Mouse (Mus musculus) MEL (cell line): ENCODE measurements around the gene Denr. TPM values are rescaled to one million over a fixed set of nuclear protein-coding genes. Genes with fewer than 3 reads are reported as not detected.

Source experiments
- DNase-seq: peaks from one replicate; pipeline ENCODE4 v3.0.0; 2011; ENCODE audit warnings: low read depth, low spot score
- H3K27ac ChIP-seq: 2 replicates; pipeline ENCODE4 v1.5.1; 2012; ENCODE audit warnings: low read depth, mild to moderate bottlenecking, control low read depth, low read length, moderate library complexity; ENCODE audit not compliant: control insufficient read depth
- H3K27me3 ChIP-seq, 2 experiments: fragments of 150-350 bp in 1 of 2; sonication (generic) in 1 of 2; 2 replicates each; pipeline ENCODE4 v1.6.1; 2012; ENCODE audit warnings: low read length in 2 of 2, mild to moderate bottlenecking in 2 of 2, improper control_type of control experiment in 1 of 2, moderate library complexity in 1 of 2; ENCODE audit not compliant: insufficient read depth in 2 of 2, control insufficient read depth in 1 of 2
- H3K36me3 ChIP-seq, 2 experiments: 2 replicates each; pipeline ENCODE4 v1.6.1; 2012 to 2014; ENCODE audit warnings: low read length in 2 of 2, improper control_type of control experiment in 1 of 2, inconsistent platforms in 1 of 2, mild to moderate bottlenecking in 1 of 2; ENCODE audit not compliant: insufficient read depth in 2 of 2, control insufficient read depth in 1 of 2
- H3K4me1 ChIP-seq, 2 experiments: fragments of 150-350 bp in 1 of 2; sonication (generic) in 1 of 2; 2 replicates each; pipeline ENCODE4 v1.6.1; 2012; ENCODE audit warnings: low read length in 2 of 2, improper control_type of control experiment in 1 of 2, mild to moderate bottlenecking in 1 of 2; ENCODE audit not compliant: insufficient read depth in 2 of 2, control insufficient read depth in 1 of 2
- H3K4me3 ChIP-seq, 2 experiments: fragments of 150-350 bp in 1 of 2; sonication (generic) in 1 of 2; 2 replicates each; pipeline ENCODE4 v1.5.1; 2012; ENCODE audit warnings: low read depth in 2 of 2, low read length in 2 of 2, mild to moderate bottlenecking in 2 of 2, moderate library complexity in 2 of 2, control low read depth in 1 of 2, improper control_type of control experiment in 1 of 2; ENCODE audit not compliant: control insufficient read depth in 1 of 2, insufficient read depth in 1 of 2
- H3K79me2 ChIP-seq: 2 replicates; pipeline ENCODE4 v1.6.1; 2012; ENCODE audit warnings: mild to moderate bottlenecking, low read length, moderate library complexity; ENCODE audit not compliant: control insufficient read depth, poor library complexity, insufficient read depth
- H3K9ac ChIP-seq: 2 replicates; pipeline ENCODE4 v1.6.1; 2012; ENCODE audit warnings: low read depth, mild to moderate bottlenecking, control low read depth, low read length, moderate library complexity; ENCODE audit not compliant: control insufficient read depth, poor library complexity, severe bottlenecking
- H3K9me3 ChIP-seq: fragments of 150-350 bp; sonication (generic); replicated peaks from 2 replicates; pipeline ENCODE4 v1.6.1; 2012; ENCODE audit warnings: mild to moderate bottlenecking, low read length, improper control_type of control experiment, moderate library complexity; ENCODE audit not compliant: insufficient read depth
- BHLHE40 ChIP-seq: IDR thresholded peaks from 2 replicates; pipeline ENCODE4 v1.6.1; 2012; ENCODE audit warnings: low read depth, mild to moderate bottlenecking, inconsistent platforms, low read length, improper control_type of control experiment, borderline replicate concordance
- CHD1 ChIP-seq: IDR thresholded peaks from 2 replicates; pipeline ENCODE4 v1.6.1; 2012; ENCODE audit warnings: low read depth, mild to moderate bottlenecking, inconsistent platforms, low read length, improper control_type of control experiment
- CHD2 ChIP-seq: IDR thresholded peaks from 2 replicates; pipeline ENCODE4 v1.6.1; 2011; ENCODE audit warnings: low read length, improper control_type of control experiment
- CTCF ChIP-seq, 3 experiments: IDR thresholded peaks in 2 of 3; conservative IDR thresholded peaks in 1 of 3; 2 replicates each; pipeline ENCODE4 v1.5.1; 2011 to 2012; ENCODE audit warnings: low read length in 3 of 3, low read depth in 2 of 3, mild to moderate bottlenecking in 2 of 3, improper control_type of control experiment in 1 of 3, inconsistent platforms in 1 of 3, mixed read lengths in 1 of 3, moderate library complexity in 1 of 3; ENCODE audit not compliant: control insufficient read depth in 1 of 3, insufficient read depth in 1 of 3, poor library complexity in 1 of 3, severe bottlenecking in 1 of 3
- E2F4 ChIP-seq: IDR thresholded peaks from 2 replicates; pipeline ENCODE4 v1.6.1; 2011; ENCODE audit warnings: low read depth, low read length, improper control_type of control experiment, borderline replicate concordance
- ELF1 ChIP-seq: IDR thresholded peaks from 2 replicates; pipeline ENCODE4 v1.6.1; 2014; ENCODE audit warnings: low read depth, mild to moderate bottlenecking, inconsistent platforms, low read length, improper control_type of control experiment, moderate library complexity
- EP300 ChIP-seq, 2 experiments: IDR thresholded peaks; 2 replicates each; pipeline ENCODE4 v1.6.1; 2011; ENCODE audit warnings: improper control_type of control experiment in 2 of 2, low read length in 2 of 2, low read depth in 1 of 2, mild to moderate bottlenecking in 1 of 2
- GABPA ChIP-seq: IDR thresholded peaks from 2 replicates; pipeline ENCODE4 v1.6.1; 2012; ENCODE audit warnings: low read depth, mild to moderate bottlenecking, inconsistent platforms, low read length, improper control_type of control experiment, moderate library complexity
- GATA1 ChIP-seq: IDR thresholded peaks from 2 replicates; pipeline ENCODE4 v1.6.1; 2011; ENCODE audit warnings: low read depth, low read length, improper control_type of control experiment
- HCFC1 ChIP-seq: IDR thresholded peaks from 2 replicates; pipeline ENCODE4 v1.6.1; 2012; ENCODE audit warnings: low read depth, mild to moderate bottlenecking, inconsistent platforms, low read length, improper control_type of control experiment, moderate library complexity
- JUND ChIP-seq: IDR thresholded peaks from 2 replicates; pipeline ENCODE4 v1.6.1; 2011; ENCODE audit warnings: low read depth, mild to moderate bottlenecking, improper control_type of control experiment, low read length
- MAFK ChIP-seq: IDR thresholded peaks from 2 replicates; pipeline ENCODE4 v1.6.1; 2011; ENCODE audit warnings: low read depth, mild to moderate bottlenecking, low read length, improper control_type of control experiment, borderline replicate concordance
- MAX ChIP-seq: IDR thresholded peaks from 2 replicates; pipeline ENCODE4 v1.6.1; 2011; ENCODE audit warnings: low read length, improper control_type of control experiment
- MAZ ChIP-seq: IDR thresholded peaks from 2 replicates; pipeline ENCODE4 v1.6.1; 2012; ENCODE audit warnings: low read depth, mild to moderate bottlenecking, inconsistent platforms, low read length, improper control_type of control experiment
- MEF2A ChIP-seq: IDR thresholded peaks from 2 replicates; pipeline ENCODE4 v1.6.1; 2014; ENCODE audit warnings: low read depth, mild to moderate bottlenecking, inconsistent platforms, low read length, improper control_type of control experiment; ENCODE audit not compliant: poor library complexity, insufficient replicate concordance, severe bottlenecking; ENCODE audit errors: extremely low read depth
- MXI1 ChIP-seq: IDR thresholded peaks from 2 replicates; pipeline ENCODE4 v1.6.1; 2011; ENCODE audit warnings: mild to moderate bottlenecking, low read depth, low read length, improper control_type of control experiment
- MYB ChIP-seq: IDR thresholded peaks from 2 replicates; pipeline ENCODE4 v1.6.1; 2011; ENCODE audit warnings: mild to moderate bottlenecking, low read depth, low read length, improper control_type of control experiment
- NELFE ChIP-seq: IDR thresholded peaks from 2 replicates; pipeline ENCODE4 v1.6.1; 2011; ENCODE audit warnings: low read depth, low read length, improper control_type of control experiment
- NRF1 ChIP-seq: IDR thresholded peaks from 2 replicates; pipeline ENCODE4 v1.6.1; 2014; ENCODE audit warnings: low read depth, mild to moderate bottlenecking, inconsistent platforms, low read length, improper control_type of control experiment, moderate library complexity; ENCODE audit not compliant: poor library complexity, insufficient read depth, severe bottlenecking
- POLR2A ChIP-seq, 2 experiments: IDR thresholded peaks; 2 replicates each; pipeline ENCODE4 v1.6.1; 2011 to 2012; ENCODE audit warnings: low read length in 2 of 2, mild to moderate bottlenecking in 2 of 2, control low read depth in 1 of 2, improper control_type of control experiment in 1 of 2, low read depth in 1 of 2, moderate library complexity in 1 of 2; ENCODE audit not compliant: control insufficient read depth in 1 of 2, insufficient read depth in 1 of 2, poor library complexity in 1 of 2
- POLR2AphosphoS2 ChIP-seq: IDR thresholded peaks from 2 replicates; pipeline ENCODE4 v1.6.1; 2011; ENCODE audit warnings: low read length, improper control_type of control experiment
- POLR2AphosphoS5 ChIP-seq: IDR thresholded peaks from 2 replicates; pipeline ENCODE4 v1.6.1; 2012; ENCODE audit warnings: low read depth, borderline replicate concordance, mild to moderate bottlenecking, inconsistent platforms, low read length, moderate library complexity, mixed read lengths
- RAD21 ChIP-seq: IDR thresholded peaks from 2 replicates; pipeline ENCODE4 v1.6.1; 2011; ENCODE audit warnings: mild to moderate bottlenecking, low read depth, low read length, improper control_type of control experiment
- RCOR1 ChIP-seq: IDR thresholded peaks from 2 replicates; pipeline ENCODE4 v1.6.1; 2012; ENCODE audit warnings: low read depth, mild to moderate bottlenecking, inconsistent platforms, low read length, improper control_type of control experiment
- SIN3A ChIP-seq: IDR thresholded peaks from 2 replicates; pipeline ENCODE4 v1.6.1; 2012; ENCODE audit warnings: low read length, improper control_type of control experiment, inconsistent platforms
- SMC3 ChIP-seq: IDR thresholded peaks from 2 replicates; pipeline ENCODE4 v1.6.1; 2011; ENCODE audit warnings: low read depth, low read length, improper control_type of control experiment
- TAL1 ChIP-seq: IDR thresholded peaks from 2 replicates; pipeline ENCODE4 v1.6.1; 2012; ENCODE audit warnings: mild to moderate bottlenecking, inconsistent platforms, low read length, moderate library complexity, mixed read lengths
- TBP ChIP-seq: IDR thresholded peaks from 2 replicates; pipeline ENCODE4 v1.8.0; 2011; ENCODE audit warnings: low read depth, low read length, improper control_type of control experiment
- TCF12 ChIP-seq: IDR thresholded peaks from 2 replicates; pipeline ENCODE4 v1.6.1; 2014; ENCODE audit warnings: low read depth, mild to moderate bottlenecking, inconsistent platforms, low read length, improper control_type of control experiment, moderate library complexity
- UBTF ChIP-seq: IDR thresholded peaks from 2 replicates; pipeline ENCODE4 v1.6.1; 2012; ENCODE audit warnings: low read depth, mild to moderate bottlenecking, inconsistent platforms, low read length, improper control_type of control experiment, moderate library complexity, borderline replicate concordance; ENCODE audit not compliant: insufficient read depth
- USF1 ChIP-seq: IDR thresholded peaks from 2 replicates; pipeline ENCODE4 v1.6.1; 2014; ENCODE audit warnings: low read depth, mild to moderate bottlenecking, inconsistent platforms, low read length, improper control_type of control experiment, moderate library complexity
- USF2 ChIP-seq, 2 experiments: IDR thresholded peaks; 2 replicates each; pipeline ENCODE4 v1.6.1; 2011 to 2012; ENCODE audit warnings: improper control_type of control experiment in 2 of 2, low read length in 2 of 2, borderline replicate concordance in 1 of 2, inconsistent platforms in 1 of 2, low read depth in 1 of 2, mild to moderate bottlenecking in 1 of 2; ENCODE audit not compliant: insufficient read depth in 1 of 2
- ZC3H11A ChIP-seq: IDR thresholded peaks from 2 replicates; pipeline ENCODE4 v1.6.1; 2012; ENCODE audit warnings: low read depth, mild to moderate bottlenecking, inconsistent platforms, low read length, improper control_type of control experiment
- ZMIZ1 ChIP-seq: IDR thresholded peaks from 2 replicates; pipeline ENCODE4 v1.6.1; 2012; ENCODE audit warnings: low read depth, mild to moderate bottlenecking, inconsistent platforms, low read length, improper control_type of control experiment, moderate library complexity
- ZNF384 ChIP-seq: IDR thresholded peaks from 2 replicates; pipeline ENCODE4 v1.6.1; 2012; ENCODE audit warnings: low read depth, mild to moderate bottlenecking, inconsistent platforms, low read length, improper control_type of control experiment
- polyA plus RNA-seq, 2 experiments: library from polyadenylated mRNA; stranded (reverse) in 1 of 2; unstranded in 1 of 2; fragments of >175 nt in 1 of 2; fragments of >200 nt in 1 of 2; gene quantifications; 2 replicates each; pipeline versions ENCODE4 v1.2.1 to v1.2.4; 2012; ENCODE audit warnings: low replicate concordance in 2 of 2, low read depth in 1 of 2; ENCODE audit not compliant: insufficient read length in 2 of 2, insufficient read depth in 1 of 2, missing spikeins in 1 of 2
- total RNA-seq: library from RNA; depleted of rRNA; stranded (reverse); fragments of 300-350 nt; gene quantifications from 2 replicates; pipeline ENCODE4 v1.2.3, GENCODE M21; 2012

The Denr gene
- total and polyA plus RNA-seq, 3 experiments, result 62.4 to 323 (median 109) TPM

DNA sequence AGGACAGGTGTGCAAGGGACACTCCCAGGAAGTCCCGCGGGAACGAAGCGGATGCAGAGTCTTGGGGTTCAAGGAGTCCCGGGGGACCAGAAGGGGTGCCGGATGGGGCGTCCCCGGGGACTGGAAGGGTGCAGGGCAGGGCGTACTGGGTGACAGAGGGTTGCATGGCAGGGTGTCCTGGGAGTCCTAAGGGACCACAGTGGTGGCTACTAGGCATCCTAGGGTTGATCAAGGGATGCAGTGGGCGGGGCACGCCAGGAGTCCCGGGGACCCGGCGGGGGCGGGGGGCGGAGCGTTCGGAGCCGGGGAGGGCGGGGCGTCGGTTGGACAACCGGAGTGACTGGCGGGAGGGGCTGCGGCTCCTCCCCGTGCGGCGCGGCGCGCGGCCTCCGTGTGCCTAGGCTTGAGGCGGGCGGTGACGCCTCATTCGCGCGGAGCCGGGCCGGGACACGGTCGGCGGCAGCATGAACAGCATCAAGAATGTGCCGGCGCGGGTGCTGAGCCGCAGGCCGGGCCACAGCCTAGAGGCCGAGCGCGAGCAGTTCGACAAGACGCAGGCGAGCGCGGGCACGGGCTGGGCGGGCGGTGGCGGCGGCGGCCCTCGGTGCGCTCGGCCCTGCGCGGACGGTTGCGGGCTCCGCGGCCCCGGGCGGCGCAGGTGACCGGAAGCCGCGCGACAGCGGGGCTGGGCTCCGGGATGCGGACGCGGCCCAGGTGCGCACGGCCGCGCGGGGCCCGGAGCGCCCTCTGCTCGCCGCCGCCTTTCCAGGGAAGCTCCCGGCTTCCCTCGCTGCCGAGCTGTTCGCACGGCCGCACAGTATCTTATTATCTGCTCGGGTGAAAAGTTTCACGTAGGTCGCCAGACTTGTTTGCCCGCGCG is 66.6 kb downstream of the Denr start, which contains the start of gene Hip1r:
TSS of gene Hip1r (plus strand) at position 330 of the 880 bp plus-strand sequence.
- H3K4me1 ChIP-seq, result peaks cover 0 to 6% of the 10 kb centered on the region in 2 experiments; a peak in 2 of 4 replicates
- H3K36me3 ChIP-seq, result no peaks in the 10 kb centered on the region; a peak in 1 of 4 replicates
- peak within 1 kb of the TSS; percentile 94 for H3K9ac ChIP-seq
- peaks cover 10% of the 10 kb centered on the region for H3K79me2 ChIP-seq
- no peaks in the 10 kb centered on the region for H3K27me3 ChIP-seq
- no peaks in the 10 kb centered on the region for H3K9me3 ChIP-seq
- H3K4me3 ChIP-seq, result peak within 1 kb of the TSS; percentile 97 to 100
- peak within 1 kb of the TSS; percentile 35 for H3K27ac ChIP-seq
- peak; percentile 81 for DNase-seq
- TF ChIP-seq BHLHE40 (no peak), MXI1 (no peak), JUND (no peak), ZNF384 (no peak), UBTF (0 out of 2 replicates have a peak, but pooled peaks have one; percentile 26), CTCF (IDR thresholded peaks at IDR 0.05 in 2 of 3, conservative IDR thresholded peaks at IDR 0.05 in 1 of 3; ENCODE audit: control insufficient read depth in 1 of 3, insufficient read depth in 1 of 3, low read depth in 2 of 3, low read length in 3 of 3, poor library complexity in 1 of 3, severe bottlenecking in 1 of 3) (no peak), NRF1 (0 out of 2 replicates have a peak, but pooled peaks have one; percentile 12), ZC3H11A (no peak), POLR2AphosphoS5 (no peak), MAFK (no peak), TAL1 (no peak), ELF1 (no peak), HCFC1 (no peak), MAZ (no peak), SMC3 (no peak), TCF12 (no peak), GABPA (no peak), USF2 (IDR thresholded peaks at IDR 0.05; ENCODE audit: borderline replicate concordance in 1 of 2, insufficient read depth in 1 of 2, low read depth in 1 of 2, low read length in 2 of 2) (no peak), CHD1 (no peak), CHD2 (no peak), MEF2A (no peak), POLR2A (IDR thresholded peaks at IDR 0.05; ENCODE audit: control insufficient read depth in 1 of 2, insufficient read depth in 1 of 2, low read depth in 1 of 2, low read length in 2 of 2, poor library complexity in 1 of 2) (peak; percentile 76 to 83), ZMIZ1 (peak; percentile 77; the same call in 1 of the 2 replicates), MYB (no peak), POLR2AphosphoS2 (peak; percentile 53; the same call in 1 of the 2 replicates), EP300 (IDR thresholded peaks at IDR 0.05; ENCODE audit: low read depth in 1 of 2, low read length in 2 of 2) (no peak), RCOR1 (no peak), TBP (no peak), RAD21 (no peak), MAX (peak; percentile 13; the same call in 1 of the 2 replicates), USF1 (0 out of 2 replicates have a peak, but pooled peaks have one; percentile 4), SIN3A (peak; percentile 14; the same call in 1 of the 2 replicates), NELFE (peak; percentile 90), GATA1 (no peak), E2F4 (no peak)
